Mouse (Mus musculus): ENCODE results near the gene Tas1r1.

Gene Tas1r1

DNA sequence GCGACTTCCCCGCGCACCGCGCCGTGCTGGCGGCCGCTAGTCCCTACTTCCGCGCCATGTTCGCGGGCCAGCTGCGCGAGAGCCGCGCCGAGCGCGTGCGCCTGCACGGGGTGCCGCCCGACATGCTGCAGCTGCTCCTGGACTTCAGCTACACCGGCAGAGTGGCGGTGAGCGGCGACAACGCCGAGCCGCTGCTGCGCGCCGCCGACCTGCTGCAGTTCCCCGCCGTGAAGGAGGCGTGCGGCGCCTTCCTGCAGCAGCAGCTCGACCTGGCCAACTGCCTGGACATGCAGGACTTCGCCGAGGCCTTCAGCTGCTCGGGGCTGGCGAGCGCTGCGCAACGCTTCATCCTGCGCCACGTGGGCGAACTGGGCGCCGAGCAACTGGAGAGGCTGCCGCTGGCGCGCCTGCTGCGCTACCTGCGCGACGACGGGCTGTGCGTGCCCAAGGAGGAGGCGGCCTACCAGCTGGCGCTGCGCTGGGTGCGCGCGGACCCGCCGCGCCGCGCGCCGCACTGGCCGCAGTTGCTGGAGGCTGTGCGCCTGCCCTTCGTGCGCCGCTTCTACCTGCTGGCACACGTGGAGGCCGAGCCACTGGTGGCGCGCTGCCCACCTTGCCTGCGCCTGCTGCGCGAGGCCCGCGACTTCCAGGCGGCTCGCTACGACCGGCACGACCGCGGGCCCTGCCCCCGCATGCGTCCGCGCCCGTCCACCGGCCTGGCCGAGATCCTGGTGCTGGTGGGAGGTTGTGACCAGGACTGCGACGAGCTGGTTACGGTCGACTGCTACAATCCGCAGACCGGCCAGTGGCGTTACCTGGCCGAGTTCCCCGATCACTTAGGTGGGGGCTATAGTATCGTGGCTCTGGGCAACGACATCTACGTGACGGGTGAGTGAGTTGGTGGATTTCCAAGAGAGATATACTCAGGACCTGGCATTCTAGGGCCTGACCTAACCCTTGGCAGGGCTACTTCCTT, 29.0 kb downstream of the Tas1r1 start:
- peak in 1 of 2 experiments; percentile 24 for DNase-seq

DNA sequence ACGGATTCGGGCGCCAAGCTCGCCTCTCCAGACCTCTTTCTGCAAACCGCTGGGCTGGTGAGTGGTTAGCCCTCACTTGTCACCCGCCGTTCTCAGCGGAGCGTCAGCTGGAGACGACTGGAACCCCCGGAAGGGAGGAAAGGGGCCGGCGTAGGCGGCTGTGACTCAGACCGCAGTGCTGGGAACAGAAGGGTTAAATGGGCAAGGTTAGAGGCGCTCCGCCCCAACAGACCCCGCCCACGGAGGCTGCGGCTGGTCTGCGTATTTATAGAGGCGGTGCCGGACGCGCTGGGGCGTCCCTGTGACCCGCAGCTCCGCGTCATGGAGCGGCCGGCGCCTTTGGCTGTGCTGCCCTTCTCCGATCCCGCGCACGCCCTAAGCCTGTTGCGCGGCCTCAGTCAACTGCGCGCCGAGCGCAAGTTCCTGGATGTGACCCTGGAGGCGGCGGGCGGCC, 29.7 kb downstream of the Tas1r1 start, which contains the start of gene Klhl21:
Gene Klhl21, plus strand, starts transcription at position 182 of the 454 bp plus-strand sequence.
- peak; percentile 96 to 98 for DNase-seq

DNA sequence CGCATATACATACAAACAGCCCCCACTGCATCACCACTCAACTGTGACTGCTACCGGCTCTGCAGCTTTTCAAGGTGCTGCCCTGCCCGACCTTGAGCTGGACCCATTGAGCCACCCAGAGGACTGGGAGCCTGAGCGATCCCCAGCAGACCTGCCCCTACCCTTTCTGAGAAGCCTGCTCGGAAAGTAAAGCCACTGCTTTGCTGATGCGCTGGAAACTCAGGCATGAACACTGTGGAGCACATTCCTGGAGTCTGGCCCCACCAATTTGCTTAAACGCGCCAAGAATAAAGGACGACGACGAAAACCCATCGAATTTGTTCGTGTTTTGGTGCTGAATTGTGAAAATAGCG, 30.2 kb downstream of the Tas1r1 start:
- DNase-seq, result peak in 1 of 2 experiments; percentile 36

DNA sequence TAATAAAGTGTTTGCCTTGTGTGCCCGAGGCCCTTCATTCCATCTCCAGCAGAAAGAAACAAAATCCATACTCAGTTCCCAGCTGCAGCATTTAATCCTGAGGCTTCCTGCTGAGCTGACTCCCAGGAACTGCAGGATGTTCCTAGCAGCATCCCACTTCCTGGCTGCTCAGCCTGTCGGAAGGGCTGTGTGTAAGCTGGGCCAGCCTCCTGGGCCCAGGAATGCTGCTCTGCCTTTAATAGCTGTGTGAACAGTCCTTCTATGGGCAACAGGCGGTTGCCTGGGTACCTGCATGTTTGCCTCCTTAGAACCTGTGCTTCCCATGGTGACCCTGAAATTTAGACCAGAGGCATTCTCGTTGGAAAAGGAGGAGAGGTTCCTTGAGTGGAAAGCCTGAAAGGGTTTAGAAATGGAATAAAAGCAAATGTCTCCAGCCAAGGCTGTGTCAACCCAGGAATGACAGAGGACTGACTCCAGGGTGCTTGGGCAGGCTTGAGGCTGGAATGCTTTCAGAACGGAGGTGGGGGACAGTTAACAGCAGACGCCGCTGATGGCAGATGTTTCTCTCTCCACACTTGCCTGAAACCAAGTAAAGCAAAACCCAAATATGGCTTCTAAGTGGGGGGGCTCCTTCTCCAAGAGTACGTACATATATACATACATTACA, 30.8 kb downstream of the Tas1r1 start:
- peak; percentile 66 to 79 for DNase-seq

DNA sequence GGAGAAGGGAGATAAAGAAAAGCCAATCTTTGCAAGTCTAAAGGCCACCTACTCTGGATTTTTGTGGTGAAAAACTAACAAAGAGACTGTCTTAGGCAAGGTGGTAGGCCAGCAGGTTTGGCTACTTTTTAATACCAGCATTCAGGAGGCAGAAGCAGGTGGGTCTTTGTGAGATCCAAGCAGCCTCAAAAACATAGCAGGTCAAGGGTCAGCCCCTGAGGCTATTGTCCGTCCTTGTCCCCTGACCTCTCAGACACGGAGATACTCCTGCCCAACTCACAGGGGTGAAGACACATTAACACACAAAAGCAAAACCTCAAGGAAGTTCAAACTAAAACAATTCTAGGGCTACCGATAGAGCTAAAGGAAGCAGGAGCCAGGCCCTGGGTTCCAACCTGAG, 31.6 kb downstream of the Tas1r1 start:
- no peak for DNase-seq

DNA sequence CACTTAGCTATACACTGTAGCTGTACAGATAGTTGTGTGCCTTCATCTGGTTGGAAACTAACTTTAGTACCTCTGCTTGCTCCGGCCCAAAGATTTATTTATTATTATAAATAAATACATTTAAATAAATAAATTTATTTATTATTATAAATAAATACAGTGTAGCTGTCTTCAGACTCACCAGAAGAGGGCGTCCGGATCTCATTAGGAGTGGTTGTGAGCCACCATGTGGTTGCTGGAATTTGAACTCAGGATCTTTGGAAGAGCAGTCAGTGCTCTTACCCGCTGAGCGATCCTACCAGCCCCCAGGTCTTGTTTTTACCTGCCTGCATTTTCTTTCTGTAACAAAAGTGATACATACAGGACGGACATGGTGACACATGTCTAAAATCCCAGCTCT, 32.2 kb downstream of the Tas1r1 start:
- no peak for DNase-seq

DNA sequence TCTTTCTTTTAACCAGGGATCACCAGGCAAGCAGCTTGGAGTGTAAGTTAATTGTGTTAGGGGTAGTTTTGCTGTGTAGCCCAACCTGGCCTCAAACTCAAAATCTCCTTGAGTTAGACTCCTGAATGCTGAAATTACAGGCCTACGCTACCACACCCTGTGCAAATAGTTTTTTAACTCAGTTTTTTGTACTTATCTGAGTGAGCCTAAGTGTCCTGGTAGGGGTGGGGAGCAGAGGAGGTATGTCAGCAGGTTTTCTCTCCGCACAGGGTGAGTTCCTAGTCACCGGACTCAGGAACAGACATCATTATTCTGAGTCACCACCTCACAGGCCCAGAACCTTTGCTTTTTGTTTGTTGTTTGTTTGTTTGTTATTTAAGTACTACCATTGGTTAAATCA, 36.3 kb downstream of the Tas1r1 start:
- DNase-seq, result no peak

DNA sequence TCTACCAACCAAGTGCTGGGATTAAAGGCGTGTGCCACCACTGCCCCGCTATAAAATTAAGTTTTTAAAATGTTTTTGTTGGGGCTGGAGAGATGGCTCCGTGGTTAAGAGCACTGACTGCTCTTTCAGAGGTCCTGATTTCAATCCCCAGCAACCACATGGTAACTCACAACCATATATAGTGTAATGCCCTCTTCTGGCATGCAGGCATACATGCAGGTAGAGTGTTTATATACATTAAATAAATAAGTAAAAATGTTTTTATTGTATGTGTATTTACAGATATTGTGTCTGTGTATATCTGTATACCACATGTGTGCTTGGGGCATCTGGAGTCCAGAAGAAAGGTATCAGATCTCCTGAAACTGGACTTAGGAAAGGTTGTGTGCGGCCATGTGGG, 37.0 kb downstream of the Tas1r1 start:
- no peak for DNase-seq

DNA sequence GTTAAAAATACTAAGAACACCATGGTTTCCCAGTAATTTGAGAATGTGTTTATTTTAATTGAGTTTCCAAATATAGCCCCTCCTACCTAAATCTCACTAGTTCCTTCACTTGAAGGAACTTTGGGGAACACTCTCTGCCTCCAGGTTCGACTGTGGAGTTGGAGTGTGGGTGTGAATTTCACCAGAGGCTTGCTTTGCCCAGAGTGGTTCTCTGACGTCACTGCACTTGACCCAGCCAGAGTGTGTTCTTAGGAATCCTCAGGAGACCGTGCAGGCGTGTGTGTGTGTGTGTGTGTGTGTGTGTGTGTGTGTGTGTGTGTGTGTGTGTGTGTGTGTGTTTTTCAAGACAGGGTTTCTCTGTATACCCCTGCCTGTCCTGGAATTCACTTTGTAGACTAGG, 37.5 kb downstream of the Tas1r1 start:
- DNase-seq, result peak; percentile 70 to 81

DNA sequence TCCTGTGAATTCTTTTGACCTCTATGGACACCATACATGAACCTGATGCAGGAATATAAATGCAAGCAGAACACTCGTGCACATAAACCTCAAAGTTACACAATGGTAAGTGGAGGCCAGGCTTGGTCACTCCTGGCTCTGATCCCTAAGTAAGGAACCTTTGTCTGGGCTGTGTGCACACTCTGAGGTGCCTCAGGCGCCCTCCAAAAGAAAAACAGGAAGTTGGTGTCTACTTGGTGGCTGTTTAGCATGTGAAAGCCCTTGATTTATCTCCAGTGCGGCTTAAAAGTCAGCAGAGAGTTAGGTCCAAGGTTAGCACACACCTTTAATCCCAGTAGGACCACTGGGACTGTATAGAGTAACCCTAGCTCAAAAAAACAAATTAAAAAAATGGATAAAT, 38.9 kb downstream of the Tas1r1 start:
- no peak for DNase-seq

DNA sequence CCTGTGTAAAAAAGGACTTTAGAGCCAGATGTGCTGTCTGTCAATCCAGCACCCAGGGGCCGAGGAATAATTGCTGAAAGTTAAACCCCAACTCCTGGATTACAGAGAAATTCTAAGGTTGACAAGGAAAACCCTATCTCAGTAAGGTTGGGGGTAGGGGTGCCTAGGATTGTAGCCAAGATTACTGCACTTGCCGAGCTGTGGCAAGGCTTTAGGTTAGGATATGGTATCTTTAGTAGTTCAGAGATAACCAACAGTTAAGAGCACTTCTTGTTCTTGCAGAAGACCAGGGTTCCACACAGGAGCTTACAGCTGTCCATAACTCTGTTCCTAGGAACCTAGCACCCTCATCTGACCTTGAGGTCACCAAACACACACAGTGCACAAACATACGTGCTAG, 40.7 kb downstream of the Tas1r1 start:
- DNase-seq, result no peak

DNA sequence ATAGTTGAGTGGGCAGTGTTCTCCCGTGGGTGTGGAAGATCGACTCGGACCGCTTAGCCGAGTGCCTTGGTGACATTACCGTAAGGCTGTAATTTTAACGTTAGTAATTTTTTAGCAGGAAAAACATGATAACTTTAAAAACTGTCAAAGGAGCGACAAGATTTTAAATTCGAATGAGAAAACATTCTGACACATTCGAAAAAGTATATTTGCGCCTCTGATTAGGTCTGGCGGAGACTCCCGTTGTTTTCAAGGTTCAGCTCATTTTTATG, 41.5 kb downstream of the Tas1r1 start:
- no peak for DNase-seq

DNA sequence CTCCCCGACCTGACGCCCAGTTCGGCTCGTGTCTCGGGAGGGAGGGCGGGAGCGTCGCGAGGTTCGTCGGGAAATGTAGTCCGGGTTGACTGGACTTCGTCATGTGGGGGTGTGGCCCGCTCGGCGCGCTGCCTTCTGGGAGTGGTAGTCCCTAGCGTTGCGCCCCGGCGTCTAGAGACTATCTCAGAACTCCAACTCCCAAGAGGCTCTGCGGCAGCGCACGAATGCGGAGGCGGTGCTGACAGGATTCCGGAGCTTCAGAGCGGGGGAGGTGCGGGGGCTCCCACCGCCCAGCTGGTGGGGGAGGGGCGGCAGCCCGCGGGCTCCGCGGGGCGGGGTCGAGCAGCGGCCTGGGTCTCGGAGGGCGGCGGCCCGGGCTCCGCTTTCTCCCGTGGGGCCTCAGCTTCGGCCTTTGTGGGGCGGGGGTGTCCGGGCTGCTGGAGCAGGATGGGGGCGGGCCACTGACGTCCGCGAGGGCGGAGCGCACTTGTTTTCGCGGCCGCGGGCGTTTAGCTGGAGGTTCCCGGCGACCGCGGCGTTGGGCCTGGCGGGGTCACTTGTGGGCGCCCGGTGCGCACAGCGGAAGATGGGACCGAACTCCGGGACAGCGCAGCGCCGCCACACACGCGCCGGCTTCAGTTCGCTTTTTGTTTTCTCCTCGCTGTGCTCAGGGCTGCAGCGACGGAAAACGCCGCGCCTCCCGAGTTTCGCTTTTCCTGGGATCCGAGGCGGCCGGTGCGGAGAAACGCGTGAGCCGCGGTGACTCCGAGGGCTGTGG, 42.0 kb downstream of the Tas1r1 start, which contains the start of gene Phf13:
Gene Phf13, minus strand, starts transcription at position 86 of the 778 bp plus-strand sequence.
- DNase-seq, result peak; percentile 99

DNA sequence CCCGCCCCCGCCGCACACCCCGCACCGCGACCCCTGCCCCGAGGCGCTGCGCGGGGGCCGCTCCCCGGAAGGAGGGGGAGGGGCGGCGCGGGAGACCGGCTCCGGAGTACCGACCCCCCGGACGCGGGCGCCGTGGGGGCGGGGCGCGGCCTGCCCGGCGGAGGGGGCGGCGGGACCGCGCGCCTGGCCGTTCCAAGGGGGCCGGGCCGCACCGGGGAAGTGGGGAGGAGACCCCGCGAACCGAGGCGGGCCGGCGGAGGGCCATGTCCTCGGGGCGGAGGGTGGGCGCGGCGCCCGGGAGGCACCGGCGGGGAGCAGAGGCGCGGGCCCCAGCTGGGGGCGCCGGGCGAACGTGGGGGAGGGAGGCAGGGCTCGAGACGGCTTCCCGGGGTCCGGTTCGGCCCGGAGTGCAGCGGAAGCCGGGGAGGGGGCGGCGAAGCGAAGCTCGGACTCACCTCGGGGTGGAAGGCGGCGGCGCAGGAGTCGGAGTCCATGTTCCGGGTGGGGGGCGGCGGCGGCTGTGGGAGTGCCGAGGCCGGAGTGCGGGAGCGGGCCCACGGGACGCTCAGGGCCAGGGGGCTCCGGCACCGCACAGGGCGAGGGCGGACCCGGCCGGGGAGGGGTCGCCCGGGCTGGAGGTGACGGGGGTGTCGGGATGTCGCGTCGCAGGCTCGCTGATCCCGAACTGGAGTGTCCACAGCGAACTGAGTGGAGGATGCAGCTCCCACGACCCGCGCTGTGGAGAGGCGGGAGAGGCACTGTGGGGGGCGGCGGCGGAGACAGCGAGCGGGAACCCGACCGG, 42.8 kb downstream of the Tas1r1 start:
- DNase-seq, result peak in 1 of 2 experiments; percentile 65

DNA sequence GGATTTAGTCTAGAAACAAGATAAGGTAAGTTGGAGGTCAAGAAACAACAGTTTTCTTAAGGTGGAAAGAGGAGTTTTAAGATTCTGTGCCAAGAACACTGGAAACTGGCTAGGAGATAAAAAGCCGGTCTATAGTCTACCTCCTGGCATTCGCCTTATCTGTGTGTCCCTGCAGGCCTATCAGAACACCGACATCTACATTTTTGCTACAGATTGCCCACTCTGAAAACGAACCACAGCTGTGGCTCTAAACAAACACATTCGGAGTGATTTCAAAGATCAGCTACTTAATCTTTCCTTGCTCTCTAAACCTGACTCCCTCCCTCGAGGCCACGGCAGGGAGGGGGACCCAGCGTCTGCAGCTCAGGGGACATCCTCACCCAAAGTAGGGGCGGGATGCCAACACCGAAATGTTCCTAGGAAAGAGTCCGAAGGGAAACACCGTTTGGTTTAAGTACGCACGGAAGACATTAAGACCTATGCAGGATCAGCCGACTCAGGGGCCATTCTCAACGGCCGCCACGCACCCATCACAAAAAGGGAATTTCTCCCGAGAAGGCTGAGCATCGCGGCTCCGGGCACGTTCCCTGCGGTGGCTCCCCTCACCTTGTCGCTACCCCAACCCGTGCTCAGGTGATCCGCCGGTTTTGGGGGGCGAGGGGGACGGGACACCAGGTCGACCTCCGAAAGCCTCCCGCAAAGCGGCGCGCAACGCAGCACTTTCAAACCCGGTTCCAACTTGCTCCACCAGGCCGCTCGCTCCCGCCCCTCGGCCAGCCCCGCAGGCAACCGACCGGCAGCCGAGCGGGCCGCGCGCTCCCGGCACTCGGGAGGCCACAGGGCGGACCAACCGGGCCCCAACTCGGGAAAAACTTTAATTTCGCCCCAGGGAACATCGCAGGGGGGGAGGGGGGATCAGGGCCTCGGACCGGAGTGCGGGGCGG, 43.9 kb downstream of the Tas1r1 start:
- DNase-seq, result peak; percentile 56 to 60

DNA sequence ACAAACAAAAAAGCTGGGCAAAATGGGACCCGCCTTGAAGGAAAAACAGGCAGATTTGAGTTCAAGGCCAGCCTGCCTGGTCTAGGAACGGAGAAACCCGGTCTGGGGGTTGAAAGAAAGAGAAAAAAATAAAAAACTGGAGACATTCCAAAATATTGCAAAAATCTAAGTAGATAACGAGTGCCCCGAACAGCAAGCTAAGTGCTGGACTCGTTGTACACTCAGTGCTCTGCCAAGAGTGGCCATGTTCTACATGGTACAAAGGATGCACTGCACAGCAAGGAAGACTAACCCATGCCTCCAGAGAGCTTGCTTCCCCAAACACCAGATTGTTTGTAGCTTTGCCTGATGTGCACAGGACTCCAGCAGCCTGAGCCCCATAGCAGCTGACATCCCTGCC, 45.3 kb downstream of the Tas1r1 start:
- no peak for DNase-seq

DNA sequence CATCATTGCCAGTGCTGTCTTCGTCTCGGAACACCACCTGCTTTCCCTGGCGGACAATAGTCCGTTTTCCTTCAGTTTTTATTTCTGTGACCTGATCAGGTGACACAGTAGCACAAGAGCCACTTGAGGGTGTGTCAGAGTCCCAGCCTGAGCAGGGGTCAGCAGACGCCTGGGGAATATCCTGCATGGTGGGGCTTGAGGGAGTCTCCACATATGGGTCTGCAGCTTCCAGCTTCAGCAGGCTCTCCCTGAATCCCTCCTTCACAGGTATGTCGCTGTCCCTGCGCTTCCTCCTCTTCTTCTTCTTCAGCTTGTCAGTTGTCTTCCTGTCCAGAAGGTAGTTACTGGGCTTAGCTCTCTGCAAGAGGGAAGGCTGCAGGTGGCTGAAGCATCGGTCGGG, 46.3 kb downstream of the Tas1r1 start:
- no peak for DNase-seq

DNA sequence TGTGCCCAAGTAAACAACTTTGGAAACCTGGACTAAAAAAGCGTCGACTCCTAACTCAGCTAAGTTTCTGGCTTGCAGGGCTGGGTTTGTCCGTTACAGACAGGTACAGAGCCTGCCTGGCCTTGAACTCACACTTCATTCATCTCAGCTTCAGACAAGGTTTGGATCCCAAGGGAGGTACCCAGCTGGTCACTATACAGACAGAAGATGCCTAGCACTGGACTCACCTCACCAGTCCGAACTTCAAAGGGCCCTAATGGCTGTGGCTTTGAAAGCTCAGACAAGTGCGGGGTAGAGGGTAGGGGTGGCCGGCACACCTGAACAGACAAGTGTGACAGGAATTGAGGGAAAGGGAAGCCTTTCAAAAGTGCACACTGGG, 49.3 kb downstream of the Tas1r1 start:
- no peak for DNase-seq

DNA sequence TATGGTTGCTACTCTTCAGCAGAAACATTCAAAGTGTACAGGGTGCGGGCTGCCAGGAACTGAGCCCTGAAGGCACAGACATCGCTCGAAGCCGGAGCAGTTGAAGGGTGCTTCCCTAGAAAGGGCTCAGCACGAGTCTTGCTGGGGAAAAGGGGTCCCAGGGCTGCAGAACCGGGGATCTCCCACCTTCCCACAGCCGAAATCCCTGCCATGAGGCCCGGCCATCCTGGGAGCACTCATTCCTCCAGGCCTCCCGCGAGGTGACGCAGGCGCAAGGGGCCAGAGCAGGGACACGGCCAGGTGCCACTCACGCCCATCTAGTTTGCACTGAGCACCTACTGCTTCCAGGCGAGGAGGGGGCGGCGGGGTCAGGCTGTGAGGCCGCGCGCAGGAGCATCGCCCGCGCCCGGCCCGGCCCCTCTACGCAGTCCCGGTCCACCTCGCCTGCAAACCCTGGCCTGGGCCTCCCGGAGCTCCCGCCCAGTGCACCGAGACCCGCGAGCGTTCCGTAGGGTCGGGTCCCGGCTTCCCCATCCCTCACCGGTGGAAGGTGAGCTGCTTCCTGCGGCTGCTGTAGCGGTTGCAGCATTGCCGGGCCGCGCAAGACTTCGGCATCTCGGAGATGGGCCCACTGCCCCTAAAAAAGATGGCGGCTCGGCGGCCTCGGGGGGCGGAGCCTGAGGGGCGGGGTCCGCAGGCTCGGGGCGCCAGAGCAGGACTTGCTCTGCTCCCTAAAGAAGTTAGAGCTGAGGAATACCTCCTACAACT, 49.8 kb downstream of the Tas1r1 start, which contains the start of gene Thap3:
Gene Thap3, minus strand, starts transcription at position 656 of the 768 bp plus-strand sequence.
- peak; percentile 89 for DNase-seq

DNA sequence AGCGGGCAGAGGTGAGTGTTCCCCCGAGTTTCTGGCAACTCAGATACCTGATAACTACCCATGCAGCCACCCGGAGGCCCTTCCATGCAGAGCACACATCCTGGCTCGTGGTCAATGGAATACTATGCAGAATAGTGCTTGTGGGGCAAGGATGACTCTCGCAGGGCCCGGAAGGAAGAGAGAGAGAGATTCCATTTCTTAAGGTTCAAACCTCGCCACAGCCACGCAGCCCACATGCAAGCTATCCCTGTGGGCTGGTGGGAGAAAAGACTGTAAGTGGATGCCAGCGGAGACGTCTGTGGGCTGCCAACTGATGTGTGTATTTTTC, 50.4 kb downstream of the Tas1r1 start:
- DNase-seq, result no peak

DNA sequence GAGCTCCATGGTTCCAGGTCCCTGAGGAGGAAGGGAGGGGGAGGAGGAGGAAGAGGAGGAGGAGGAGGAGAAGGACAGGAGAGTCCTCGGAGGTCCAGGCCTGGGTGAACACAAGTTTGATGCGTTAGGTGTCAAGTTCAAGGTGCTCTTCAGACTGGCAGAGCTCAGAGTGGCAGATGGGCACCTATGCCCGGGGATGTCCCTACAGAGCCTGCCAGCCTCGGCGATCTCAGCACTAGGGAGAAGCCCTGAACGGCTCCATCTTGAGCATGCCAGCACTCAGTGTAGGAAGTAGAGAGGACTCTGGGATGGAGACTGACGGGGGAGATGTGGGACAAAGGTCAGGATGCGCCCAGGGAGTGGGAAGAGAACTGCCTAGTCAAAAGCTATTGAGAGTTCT, 51.7 kb downstream of the Tas1r1 start:
- no peak for DNase-seq
